Mouse (Mus musculus) limb, embryonic 15.5 days (tissue): ENCODE measurements around the gene C87436. TPM values are rescaled to one million over a fixed set of nuclear protein-coding genes. Genes with fewer than 3 reads are reported as not detected.

Source experiments
- ATAC-seq: fragments of 200-750 bp; cut with Nextera tagmentation; 2 replicates; pipeline ENCODE4 v1.8.0; 2017; ENCODE audit warnings: low read depth, moderate TSS enrichment; ENCODE audit not compliant: insufficient number of reproducible peaks, low FRiP score, low TSS enrichment
- H3K27ac ChIP-seq: fragments of 300-500 bp; sonication (generic); 2 replicates; pipeline ENCODE4 v1.5.1; 2015; ENCODE audit warnings: moderate library complexity, mild to moderate bottlenecking, inconsistent platforms
- H3K27me3 ChIP-seq: fragments of 300-500 bp; sonication (generic); 2 replicates; pipeline ENCODE4 v1.6.1; 2015; ENCODE audit warnings: inconsistent platforms
- H3K36me3 ChIP-seq: fragments of 300-500 bp; sonication (generic); 2 replicates; pipeline ENCODE4 v1.6.1; 2015; ENCODE audit warnings: inconsistent platforms
- H3K4me1 ChIP-seq: fragments of 300-500 bp; sonication (generic); 2 replicates; pipeline ENCODE4 v1.6.1; 2015; ENCODE audit warnings: inconsistent platforms
- H3K4me2 ChIP-seq: fragments of 300-500 bp; sonication (generic); 2 replicates; pipeline ENCODE4 v1.6.1; 2015; ENCODE audit warnings: mild to moderate bottlenecking, inconsistent platforms
- H3K4me3 ChIP-seq: fragments of 300-500 bp; sonication (generic); 2 replicates; pipeline ENCODE4 v1.5.1; 2015; ENCODE audit warnings: mild to moderate bottlenecking, inconsistent platforms
- H3K9ac ChIP-seq: fragments of 300-500 bp; sonication (generic); 2 replicates; pipeline ENCODE4 v1.6.1; 2015; ENCODE audit warnings: inconsistent platforms
- H3K9me3 ChIP-seq: fragments of 300-500 bp; sonication (generic); 2 replicates; pipeline ENCODE4 v1.6.1; 2016; ENCODE audit warnings: inconsistent platforms
- WGBS: fragments of 180-500 bp; shearing (Covaris S2); methylation state at CpG from one replicate; pipeline ENCODE4 v1.1.7; 2015; 5-methylcytosine and 5-hydroxymethylcytosine counted together
- polyA plus RNA-seq: library from polyadenylated mRNA; unstranded; fragments of >200 nt; fragmentation: Nextera tagmentation; extraction: Ambion mirVana; gene quantifications from 2 replicates; pipeline ENCODE4 v1.2.1, GENCODE M21; 2015

Gene C87436
- polyA plus RNA-seq, 1 experiment from 2014 or later: 22.9 TPM

DNA sequence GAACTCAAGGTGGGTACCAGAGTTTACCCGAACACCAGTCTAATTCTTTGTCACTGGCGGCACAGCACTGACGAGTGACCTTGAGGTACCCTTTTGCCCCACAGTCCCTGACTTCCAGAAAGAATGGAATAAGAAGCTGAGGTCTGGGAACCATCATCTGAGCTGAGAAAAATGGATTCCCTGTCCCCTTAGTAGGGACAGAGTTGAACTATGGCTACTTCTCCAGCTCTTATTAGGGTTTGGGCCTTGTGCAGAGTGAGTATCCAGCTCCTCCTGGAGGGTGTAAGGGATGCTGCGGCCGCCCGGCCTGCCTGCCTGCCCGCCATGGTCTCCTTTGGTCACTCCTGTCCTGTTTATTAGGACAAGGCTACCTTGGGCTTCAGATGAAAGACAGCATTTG is 34.9 kb downstream of the C87436 start:
- Histone ChIP-seq H3K4me2 (peak overlapping the region; percentile 46), H3K4me3 (peak overlapping the region; percentile 43), H3K36me3 (peaks cover 19% of the 10 kb centered on the region), H3K27me3 (no peaks in the 10 kb centered on the region), H3K27ac (peak overlapping the region; percentile 90), H3K4me1 (peaks cover 23% of the 10 kb centered on the region), H3K9me3 (no peaks in the 10 kb centered on the region), H3K9ac (0 out of 2 replicates have a peak overlapping the region, but pooled peaks have one; percentile 1)
- 57% methylated on average over 7 of the region's 7 CpGs for WGBS
- no peak for ATAC-seq

DNA sequence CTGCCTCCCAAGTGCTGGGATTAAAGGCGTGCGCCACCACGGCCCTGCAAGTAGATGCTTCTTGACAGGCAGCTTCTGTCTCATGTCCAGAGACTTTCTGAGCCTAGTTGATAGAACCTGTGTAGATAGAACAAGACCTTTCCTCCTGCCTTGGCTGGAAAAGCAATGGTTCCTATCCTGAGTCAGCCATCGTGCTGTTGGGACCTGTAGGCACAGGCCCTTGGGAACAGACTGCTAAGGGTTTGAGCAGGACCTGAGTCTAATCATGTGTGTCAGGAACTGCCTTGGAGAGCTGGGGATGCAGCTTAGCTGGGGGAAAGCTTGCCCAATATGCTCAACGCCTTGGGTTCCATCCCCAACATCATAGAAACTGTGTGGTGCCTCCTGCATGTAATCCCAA is 35.9 kb downstream of the C87436 start:
- no peaks in the 10 kb centered on the region for H3K27me3 ChIP-seq
- no peak overlapping the region for H3K4me2 ChIP-seq
- H3K4me3 ChIP-seq: no peak overlapping the region
- 94% methylated on average over 5 of the region's 5 CpGs for WGBS
- no peaks in the 10 kb centered on the region for H3K9me3 ChIP-seq
- no peak overlapping the region for H3K9ac ChIP-seq
- ATAC-seq: no peak
- no peak overlapping the region for H3K27ac ChIP-seq
- H3K4me1 ChIP-seq: peaks cover 29% of the 10 kb centered on the region
- H3K36me3 ChIP-seq: peaks cover 13% of the 10 kb centered on the region

DNA sequence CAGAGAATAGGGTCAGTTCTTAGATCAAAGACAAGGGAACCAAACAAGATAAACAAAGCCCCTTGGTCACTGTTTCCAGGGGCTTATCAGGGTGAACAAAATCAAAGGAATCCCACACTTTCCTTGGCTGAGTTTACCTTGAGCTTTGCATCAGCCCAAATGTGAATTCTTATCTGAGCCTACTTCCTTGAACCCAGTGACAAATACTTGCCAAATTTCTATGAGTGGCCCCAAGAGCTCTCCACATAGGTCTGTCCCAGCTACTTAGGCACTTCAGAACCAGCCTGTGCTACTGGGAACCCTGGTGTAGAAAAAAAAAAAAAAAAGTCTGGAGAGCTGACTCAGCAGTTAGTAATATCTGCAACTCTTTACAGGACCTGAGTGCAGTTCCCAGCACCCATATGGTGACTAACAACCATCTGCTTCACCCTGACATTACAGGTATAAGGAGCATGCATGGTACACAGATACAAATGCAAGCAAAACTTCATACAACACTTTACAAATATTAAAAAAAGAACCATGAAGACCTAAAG is 36.5 kb downstream of the C87436 start:
- Histone ChIP-seq H3K36me3 (peaks cover 7% of the 10 kb centered on the region), H3K27ac (peak overlapping the region; percentile 65; the same call in 1 of the 2 replicates), H3K4me2 (no peak overlapping the region), H3K4me3 (no peak overlapping the region), H3K9me3 (no peaks in the 10 kb centered on the region), H3K27me3 (no peaks in the 10 kb centered on the region), H3K9ac (no peak overlapping the region), H3K4me1 (peaks cover 35% of the 10 kb centered on the region)
- no peak for ATAC-seq

DNA sequence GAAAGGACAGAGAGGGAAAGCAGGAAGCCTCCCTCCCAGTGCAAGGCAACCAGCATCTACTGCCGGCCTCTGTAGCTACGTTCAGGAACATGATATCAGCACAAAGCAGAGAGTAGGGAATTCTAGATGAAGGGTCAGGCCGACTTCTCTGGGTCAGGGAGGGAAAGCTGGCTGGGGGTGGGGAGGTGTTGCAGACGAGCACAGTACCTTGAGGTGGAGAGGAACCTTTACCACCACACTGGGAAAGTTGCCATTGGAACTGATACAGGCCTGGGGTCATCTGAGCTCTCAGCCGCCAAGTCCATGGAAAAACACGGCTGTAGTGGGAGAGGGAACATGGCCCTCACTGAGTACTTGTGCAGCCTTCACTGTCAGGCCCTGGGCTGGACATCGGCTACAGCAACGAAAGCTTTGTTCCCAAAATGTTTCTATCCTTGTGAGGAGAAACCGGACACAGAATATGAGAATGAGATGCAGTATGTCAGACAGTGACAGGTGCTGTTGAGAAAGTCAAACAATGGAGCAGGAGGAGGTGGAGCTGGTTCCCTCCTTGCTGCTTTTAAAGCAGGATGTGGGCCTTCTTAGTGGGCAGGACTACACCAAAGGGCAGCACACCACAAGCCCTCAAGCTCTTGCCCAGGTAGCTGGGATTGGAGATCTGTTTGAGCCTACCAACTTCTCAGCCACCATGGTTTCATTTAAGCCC is 37.4 kb downstream of the C87436 start:
- Histone ChIP-seq H3K4me2 (no peak overlapping the region), H3K4me3 (no peak overlapping the region), H3K4me1 (peaks cover 44% of the 10 kb centered on the region), H3K9ac (no peak overlapping the region), H3K36me3 (no peaks in the 10 kb centered on the region), H3K9me3 (no peaks in the 10 kb centered on the region), H3K27ac (peak overlapping the region; percentile 65), H3K27me3 (no peaks in the 10 kb centered on the region)
- ATAC-seq: no peak
- WGBS: 57% methylated on average over 9 of the region's 9 CpGs

DNA sequence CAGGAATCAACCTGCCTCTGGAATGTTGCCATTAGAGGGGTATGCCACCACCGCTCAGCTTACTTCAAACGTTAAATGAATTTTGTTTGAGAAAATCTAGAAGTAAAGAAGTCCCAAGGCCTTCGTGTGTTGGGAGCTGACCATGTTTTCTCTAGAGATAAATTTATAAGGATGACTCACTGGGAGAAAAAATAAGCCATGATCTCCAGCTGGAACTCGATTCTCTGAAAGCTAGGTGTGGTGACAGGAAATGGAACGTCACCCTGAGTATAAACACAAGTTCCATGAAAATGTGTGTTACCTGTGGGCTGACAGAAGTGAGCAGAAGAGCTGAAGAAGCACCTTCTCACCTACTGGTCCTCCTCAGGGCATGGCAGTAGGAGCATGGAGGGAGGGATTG is 38.8 kb downstream of the C87436 start:
- Histone ChIP-seq H3K27ac (0 out of 2 replicates have a peak overlapping the region, but pooled peaks have one; percentile 93), H3K4me1 (peaks cover 38% of the 10 kb centered on the region)

DNA sequence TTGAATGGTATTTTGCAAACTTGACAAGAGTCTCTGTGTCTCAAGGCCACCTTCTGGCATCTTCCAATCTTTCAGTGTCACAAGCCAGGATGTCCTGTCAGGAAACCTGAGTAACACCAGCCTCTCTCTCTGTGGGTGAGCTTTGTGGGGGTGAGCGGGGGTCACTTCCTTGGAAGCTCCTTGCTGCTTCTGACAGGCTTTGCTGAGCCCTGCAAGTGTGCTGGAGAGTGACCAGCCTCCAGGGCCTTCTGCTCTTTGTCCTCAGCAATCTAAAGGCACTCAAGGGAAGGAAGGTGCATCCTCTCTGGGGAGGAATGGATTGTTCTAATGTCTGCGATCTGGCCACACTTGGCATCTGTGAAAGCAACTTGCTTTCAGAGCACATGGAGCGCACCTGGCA is 41.1 kb downstream of the C87436 start:
- WGBS: 55% methylated on average over 3 of the region's 3 CpGs
- Histone ChIP-seq H3K4me2 (no peak overlapping the region), H3K4me1 (peaks cover 29% of the 10 kb centered on the region), H3K36me3 (no peaks in the 10 kb centered on the region), H3K9ac (no peak overlapping the region), H3K27ac (peak overlapping the region; percentile 93), H3K9me3 (no peaks in the 10 kb centered on the region), H3K27me3 (no peaks in the 10 kb centered on the region), H3K4me3 (no peak overlapping the region)
- ATAC-seq: no peak

More for the DNA sequence above, 38.8 kb downstream of the C87436 start:
- H3K9ac ChIP-seq: no peak overlapping the region
- 73% methylated on average over 5 of the region's 5 CpGs for WGBS
- no peaks in the 10 kb centered on the region for H3K36me3 ChIP-seq
- no peak overlapping the region for H3K4me3 ChIP-seq
- no peaks in the 10 kb centered on the region for H3K9me3 ChIP-seq
- no peaks in the 10 kb centered on the region for H3K27me3 ChIP-seq
- ATAC-seq: no peak
- no peak overlapping the region for H3K4me2 ChIP-seq

DNA sequence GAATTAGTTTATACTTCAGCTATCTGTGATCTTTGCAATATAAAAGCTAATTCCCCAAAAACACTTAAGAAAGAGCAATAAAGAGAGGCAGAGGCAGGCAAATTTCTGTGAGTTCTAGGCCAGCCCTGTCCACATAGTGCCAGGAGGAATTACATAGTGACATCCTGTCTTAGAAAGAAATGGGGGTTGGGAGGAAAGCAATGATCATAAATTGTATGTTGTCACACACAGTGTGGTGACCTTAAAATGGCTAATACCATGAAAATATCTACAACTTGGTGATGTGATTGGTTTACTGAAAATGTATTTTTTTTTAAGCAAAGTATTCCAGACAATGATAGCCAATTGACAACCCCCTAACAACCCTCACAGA is 41.6 kb downstream of the C87436 start:
- no peak overlapping the region for H3K9ac ChIP-seq
- peak overlapping the region; percentile 93 for H3K27ac ChIP-seq
- H3K4me2 ChIP-seq: peak overlapping the region; percentile 35; the same call in 1 of the 2 replicates
- no peak for ATAC-seq
- no peaks in the 10 kb centered on the region for H3K27me3 ChIP-seq
- H3K4me3 ChIP-seq: no peak overlapping the region
- H3K4me1 ChIP-seq: peaks cover 29% of the 10 kb centered on the region
- H3K36me3 ChIP-seq: no peaks in the 10 kb centered on the region
- no peaks in the 10 kb centered on the region for H3K9me3 ChIP-seq

DNA sequence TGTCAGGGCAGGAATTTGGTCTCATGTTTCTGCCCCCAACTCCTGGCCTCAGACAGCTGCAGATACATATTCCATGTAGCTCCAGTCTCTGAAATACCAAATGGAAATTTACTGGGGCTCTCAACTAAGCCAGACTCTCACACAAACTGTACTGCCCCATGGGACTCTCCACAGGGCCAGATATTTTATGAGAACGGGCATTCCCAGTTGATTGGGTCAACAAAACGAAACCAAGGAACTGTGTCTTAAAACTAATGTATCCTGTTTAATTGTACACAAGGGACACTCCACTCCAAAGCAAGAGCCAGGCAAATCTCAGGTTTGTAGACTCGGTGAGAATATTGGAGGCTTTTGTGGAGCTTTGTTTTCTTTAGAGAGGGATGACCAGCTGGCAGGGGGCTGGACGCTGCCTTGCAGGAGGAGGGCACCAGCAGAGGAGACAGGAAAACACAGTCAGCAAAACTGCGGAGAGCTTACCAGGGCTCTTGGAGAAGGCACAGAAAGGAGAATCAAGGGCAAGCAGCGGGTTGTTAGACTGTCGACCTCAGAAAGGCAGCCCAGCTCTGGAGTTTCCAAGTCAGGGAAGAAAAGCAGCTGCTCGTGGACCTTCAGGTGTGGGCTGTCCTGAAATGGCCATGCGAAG is 42.1 kb downstream of the C87436 start:
- Histone ChIP-seq H3K4me2 (peak overlapping the region; percentile 35), H3K4me3 (peak overlapping the region; percentile 19), H3K36me3 (no peaks in the 10 kb centered on the region), H3K27ac (peak overlapping the region; percentile 93), H3K27me3 (no peaks in the 10 kb centered on the region), H3K9ac (no peak overlapping the region), H3K9me3 (no peaks in the 10 kb centered on the region), H3K4me1 (peaks cover 29% of the 10 kb centered on the region)
- 17% methylated on average over 9 of the region's 9 CpGs for WGBS
- peak; percentile 80 for ATAC-seq

DNA sequence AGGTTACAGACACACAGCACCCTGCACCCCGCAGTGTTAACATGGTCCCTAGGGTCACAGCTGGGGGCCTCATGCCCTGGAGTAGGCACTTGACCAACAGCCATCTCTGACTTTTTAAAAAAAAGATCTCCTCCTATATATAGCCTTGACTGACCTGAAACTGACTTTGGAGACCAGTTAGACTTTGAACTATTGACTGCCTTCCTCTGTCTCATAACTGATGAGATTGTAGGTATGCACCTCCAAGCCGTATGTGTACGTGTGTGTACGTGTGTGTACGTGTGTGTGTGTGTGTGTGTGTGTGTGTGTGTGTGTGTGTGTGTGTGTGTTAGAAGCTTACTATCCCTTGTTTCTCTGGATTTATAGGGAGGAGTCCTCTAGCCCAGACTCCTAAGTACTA is 43.7 kb downstream of the C87436 start:
- Histone ChIP-seq H3K36me3 (no peaks in the 10 kb centered on the region), H3K4me2 (no peak overlapping the region), H3K4me3 (no peak overlapping the region), H3K9me3 (no peaks in the 10 kb centered on the region), H3K27ac (peak overlapping the region; percentile 93; the same call in 1 of the 2 replicates), H3K27me3 (no peaks in the 10 kb centered on the region), H3K9ac (no peak overlapping the region), H3K4me1 (peaks cover 27% of the 10 kb centered on the region)
- 88% methylated on average over 5 of the region's 5 CpGs for WGBS
- ATAC-seq: no peak

DNA sequence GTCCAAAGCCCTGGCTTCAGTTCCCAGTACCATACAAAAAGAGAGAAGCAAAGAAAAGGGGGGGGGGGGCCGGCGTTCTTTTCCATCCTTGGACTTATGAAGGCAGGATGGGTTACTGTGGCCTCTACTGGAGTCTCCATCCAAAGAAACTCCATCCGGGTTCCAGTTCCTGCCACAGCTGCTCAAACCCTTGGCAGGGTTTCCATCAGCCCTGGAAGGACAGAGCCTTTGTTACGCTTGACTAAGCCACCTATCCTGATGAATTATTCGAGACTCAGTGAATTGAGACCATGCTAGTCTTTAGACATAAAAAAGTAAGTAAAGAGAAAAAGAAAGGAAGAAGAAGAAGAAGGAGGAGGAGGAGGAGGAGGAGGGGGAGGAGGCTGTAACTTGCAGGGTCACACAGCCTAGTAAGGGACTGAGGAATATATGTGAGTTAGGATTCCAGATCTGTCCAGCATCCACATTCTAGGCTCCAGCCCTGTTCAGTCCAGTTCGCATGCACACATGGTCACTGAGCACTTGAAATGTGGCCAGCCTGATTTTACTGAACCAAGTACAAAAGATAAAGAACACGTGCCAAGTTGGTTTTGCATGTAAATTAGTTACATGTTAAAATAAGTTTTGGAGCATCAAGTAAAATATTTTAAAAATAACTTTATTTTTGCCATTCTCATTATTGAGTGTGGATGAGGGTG is 47.9 kb downstream of the C87436 start:
- H3K27me3 ChIP-seq: no peaks in the 10 kb centered on the region
- no peak overlapping the region for H3K4me3 ChIP-seq
- ATAC-seq: no peak
- peaks cover 16% of the 10 kb centered on the region for H3K4me1 ChIP-seq
- no peaks in the 10 kb centered on the region for H3K36me3 ChIP-seq
- no peak overlapping the region for H3K27ac ChIP-seq
- WGBS: 79% methylated on average over 7 of the region's 7 CpGs
- no peak overlapping the region for H3K9ac ChIP-seq
- no peaks in the 10 kb centered on the region for H3K9me3 ChIP-seq
- no peak overlapping the region for H3K4me2 ChIP-seq

DNA sequence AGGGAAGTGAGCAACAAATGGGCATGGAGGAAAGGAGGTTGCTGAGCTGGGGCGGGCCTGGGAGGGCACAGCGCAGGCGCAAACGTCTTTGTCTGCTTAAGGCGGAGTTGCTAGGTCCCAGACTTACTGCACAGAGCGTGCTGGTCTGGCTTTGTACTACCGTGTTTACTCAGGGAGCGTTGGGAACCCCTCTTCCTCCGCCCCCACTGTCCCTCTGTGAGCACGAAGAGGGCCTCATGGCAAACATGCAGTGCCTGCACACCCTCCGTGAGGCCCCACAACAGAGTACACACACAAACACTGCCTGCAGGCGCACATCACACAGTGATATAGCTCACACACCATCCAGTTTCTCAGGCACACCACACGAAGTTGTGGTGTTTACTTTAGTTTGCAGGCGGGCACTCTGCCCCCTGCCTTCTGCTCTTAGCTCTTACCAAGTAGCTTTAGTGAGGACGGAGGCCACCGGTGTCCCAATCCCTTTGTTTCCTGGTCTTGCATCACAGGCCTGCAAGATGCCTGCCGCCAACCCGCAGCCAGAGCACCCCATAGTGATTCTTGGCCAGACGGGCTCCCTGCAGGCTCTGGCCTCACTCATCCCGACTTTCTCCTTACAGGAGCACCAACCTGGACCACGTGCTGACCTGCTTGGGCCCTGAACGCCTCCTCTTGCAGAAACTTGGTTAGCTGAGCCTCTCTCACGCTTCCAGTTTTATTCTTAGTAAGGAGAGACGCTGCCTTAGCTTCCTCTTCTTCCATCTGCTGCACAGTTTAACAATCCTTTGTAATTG is 49.4 kb downstream of the C87436 start:
- ATAC-seq: peak; percentile 85
- Histone ChIP-seq H3K4me2 (peak overlapping the region; percentile 28), H3K9me3 (no peaks in the 10 kb centered on the region), H3K27me3 (no peaks in the 10 kb centered on the region), H3K36me3 (no peaks in the 10 kb centered on the region), H3K4me1 (peaks cover 16% of the 10 kb centered on the region), H3K9ac (no peak overlapping the region), H3K27ac (peak overlapping the region; percentile 88), H3K4me3 (no peak overlapping the region)
- WGBS: 11% methylated on average over 24 of the region's 24 CpGs
